Mouse (Mus musculus) hindbrain, embryonic 11.5 days (tissue): ENCODE data around the gene Lrrc31. TPM values are rescaled to one million over a fixed set of nuclear protein-coding genes. Genes with fewer than 3 reads are reported as not detected.

Experiments
- ATAC-seq: fragments of 200-750 bp; cut with Nextera tagmentation; 2 replicates; pipeline ENCODE4 v1.8.0; 2017; ENCODE audit warnings: mild to moderate bottlenecking, moderate TSS enrichment, moderate library complexity; ENCODE audit not compliant: low FRiP score
- DNase-seq: peaks from one replicate; pipeline ENCODE4 v3.0.0-alpha.2; 2015; ENCODE audit warnings: low spot score
- H3K27ac ChIP-seq: fragments of 300-500 bp; sonication (generic); 2 replicates; pipeline ENCODE4 v1.5.1; 2014; ENCODE audit warnings: mild to moderate bottlenecking, low read depth, low read length
- H3K27me3 ChIP-seq: fragments of 300-500 bp; sonication (generic); 2 replicates; pipeline ENCODE4 v1.6.1; 2014; ENCODE audit warnings: mild to moderate bottlenecking, low read length, moderate library complexity, mixed read lengths; ENCODE audit not compliant: control insufficient read depth, insufficient read depth
- H3K36me3 ChIP-seq: fragments of 300-500 bp; sonication (generic); 2 replicates; pipeline ENCODE4 v1.6.1; 2014; ENCODE audit warnings: mild to moderate bottlenecking, low read length, moderate library complexity, mixed read lengths; ENCODE audit not compliant: control insufficient read depth, insufficient read depth
- H3K4me1 ChIP-seq: fragments of 300-500 bp; sonication (generic); replicated peaks from 2 replicates; pipeline ENCODE4 v1.6.1; 2014; ENCODE audit warnings: low read length, mixed read lengths; ENCODE audit not compliant: control insufficient read depth, insufficient read depth
- H3K4me2 ChIP-seq: fragments of 300-500 bp; sonication (generic); replicated peaks from 2 replicates; pipeline ENCODE4 v1.6.1; 2014; ENCODE audit warnings: mild to moderate bottlenecking, low read depth, low read length
- H3K4me3 ChIP-seq: fragments of 300-500 bp; sonication (generic); 2 replicates; pipeline ENCODE4 v1.5.1; 2014; ENCODE audit warnings: low read depth, low read length
- H3K9ac ChIP-seq: fragments of 300-500 bp; sonication (generic); 2 replicates; pipeline ENCODE4 v1.6.1; 2014; ENCODE audit warnings: low read depth, low read length
- H3K9me3 ChIP-seq: fragments of 300-500 bp; sonication (generic); 2 replicates; pipeline ENCODE4 v1.6.1; 2016; ENCODE audit warnings: low read length; ENCODE audit not compliant: control insufficient read depth
- WGBS: fragments of 180-500 bp; shearing (Covaris S2); extraction: QIAGEN DNeasy Blood & Tissue Kit; methylation state at CpG from one replicate; pipeline ENCODE4 v1.1.7; 2014; 5-methylcytosine and 5-hydroxymethylcytosine counted together
- polyA plus RNA-seq: library from polyadenylated mRNA; unstranded; fragments of >200 nt; fragmentation: Nextera tagmentation; extraction: Ambion mirVana; gene quantifications from 2 replicates; pipeline ENCODE4 v1.2.1, GENCODE M21; 2014

Gene Lrrc31
- polyA plus RNA-seq, 1 experiment from 2014 or later: not detected

DNA sequence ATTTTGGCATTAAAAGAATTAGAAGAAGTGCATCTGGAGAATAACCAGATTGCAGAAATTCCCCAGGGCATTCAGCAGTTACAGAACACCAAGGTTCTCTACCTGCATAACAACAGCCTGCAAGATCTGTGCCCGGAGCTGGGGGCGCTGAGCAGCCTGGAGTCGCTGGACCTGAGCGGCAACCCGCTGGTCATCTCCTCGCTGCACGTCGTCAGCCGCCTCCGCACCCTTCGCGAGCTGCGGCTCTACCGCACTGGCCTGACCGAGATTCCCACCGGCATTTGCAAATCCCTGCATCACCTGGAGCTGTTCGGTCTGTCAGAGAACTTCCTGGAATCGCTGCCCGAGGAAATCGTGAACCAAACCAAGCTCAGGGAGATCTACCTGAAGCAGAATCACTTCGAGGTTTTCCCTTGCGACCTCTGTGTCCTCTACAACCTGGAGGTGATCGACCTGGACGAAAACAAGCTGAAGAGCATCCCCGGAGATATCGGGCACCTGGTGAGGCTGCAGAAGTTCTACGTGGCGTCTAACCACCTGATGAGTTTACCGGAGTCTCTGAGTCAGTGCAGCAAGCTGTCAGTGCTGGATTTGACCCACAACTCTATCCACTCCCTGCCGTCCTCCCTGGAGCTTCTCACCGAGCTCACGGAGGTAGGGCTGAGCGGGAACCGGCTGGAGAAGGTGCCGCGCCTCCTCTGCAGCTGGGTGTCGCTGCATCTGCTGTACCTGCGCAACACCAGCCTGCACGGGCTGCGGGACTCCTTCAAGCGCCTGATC, 49.4 kb downstream of the Lrrc31 start:
- Histone ChIP-seq H3K27me3 (peaks cover 15% of the 10 kb centered on the region), H3K4me1 (0 out of 2 replicates have a peak, but pooled peaks cover 8% of the 10 kb centered on the region), H3K36me3 (no peaks in the 10 kb centered on the region), H3K9me3 (no peaks in the 10 kb centered on the region), H3K4me2 (peak overlapping the region; percentile 71), H3K9ac (0 out of 2 replicates have a peak overlapping the region, but pooled peaks have one; percentile 25), H3K27ac (no peak overlapping the region), H3K4me3 (peak overlapping the region; percentile 34)
- WGBS: under 1% methylated on average over 41 of the region's 41 CpGs
- DNase-seq: peak; percentile 40
- ATAC-seq: peak; percentile 48; the same call in 1 of the 2 replicates

DNA sequence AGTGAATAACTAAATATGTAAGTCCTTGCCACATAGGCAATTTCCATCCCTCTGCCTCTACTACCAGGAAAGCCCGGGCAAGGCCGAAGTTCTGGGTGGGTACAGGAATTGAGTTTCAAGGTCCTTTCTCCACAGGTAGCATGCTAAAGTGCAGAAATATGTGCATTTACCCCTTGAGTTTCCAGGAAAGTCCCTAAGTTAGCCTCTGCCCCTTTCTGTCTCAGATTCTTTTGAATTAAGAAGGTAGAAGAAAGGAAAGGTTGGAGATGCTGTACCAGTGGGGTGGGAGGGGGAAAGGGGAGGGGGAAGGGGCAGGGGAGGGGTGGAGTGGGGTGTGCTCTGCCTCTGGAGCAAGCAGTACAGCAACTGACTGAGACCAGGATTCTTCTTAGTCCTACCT, 51.2 kb downstream of the Lrrc31 start:
- H3K9me3 ChIP-seq: no peaks in the 10 kb centered on the region
- 84% methylated on average over 2 of the region's 2 CpGs for WGBS
- no peak overlapping the region for H3K9ac ChIP-seq
- no peak overlapping the region for H3K4me2 ChIP-seq
- no peak for DNase-seq
- ATAC-seq: no peak
- H3K36me3 ChIP-seq: no peaks in the 10 kb centered on the region
- no peak overlapping the region for H3K27ac ChIP-seq
- 0 out of 2 replicates have a peak, but pooled peaks cover 8% of the 10 kb centered on the region for H3K4me1 ChIP-seq
- no peak overlapping the region for H3K4me3 ChIP-seq
- peaks cover 15% of the 10 kb centered on the region for H3K27me3 ChIP-seq

DNA sequence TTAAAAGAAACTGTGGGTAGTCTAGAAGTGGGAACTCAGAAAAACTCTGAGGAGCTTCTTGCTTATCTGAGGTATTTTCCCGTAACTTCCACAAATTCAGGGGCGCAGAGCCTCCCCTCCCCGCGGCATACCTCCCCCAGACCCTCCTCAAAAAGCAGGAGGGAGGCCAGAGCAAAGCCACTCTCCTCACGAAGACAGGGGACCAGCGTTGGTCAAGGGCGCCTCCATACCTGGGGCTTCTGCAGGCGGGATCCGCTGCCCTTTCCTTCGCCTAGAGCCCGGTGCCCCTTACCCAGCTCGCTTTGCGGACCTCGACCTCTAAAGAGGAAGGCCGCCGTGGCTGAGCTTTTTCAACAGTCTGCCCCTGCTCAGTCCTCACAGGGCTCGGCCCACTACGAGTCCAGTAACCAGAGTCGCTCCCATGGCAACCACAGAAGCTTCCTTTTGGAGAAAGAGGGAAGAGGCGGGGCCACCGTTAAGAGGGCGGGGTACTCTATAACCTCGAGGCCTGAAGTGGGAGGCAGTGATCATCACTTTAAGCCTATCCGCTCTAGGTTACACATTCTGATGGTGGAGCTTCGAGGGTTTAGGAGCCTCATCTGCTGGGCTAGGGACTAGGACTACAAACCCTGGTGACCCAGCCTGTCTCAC, 52.1 kb downstream of the Lrrc31 start, which contains the start of gene Lrrc34:
Gene Lrrc34, minus strand, starts transcription at position 430 of the 651 bp plus-strand sequence.
- peaks cover 15% of the 10 kb centered on the region for H3K27me3 ChIP-seq
- no peak within 1 kb of the TSS for H3K27ac ChIP-seq
- peak within 1 kb of the TSS; percentile 63 for H3K4me2 ChIP-seq
- no peaks in the 10 kb centered on the region for H3K36me3 ChIP-seq
- ATAC-seq (peak; percentile 87), DNase-seq (peak; percentile 81)
- 0 out of 2 replicates have a peak, but pooled peaks cover 8% of the 10 kb centered on the region for H3K4me1 ChIP-seq
- H3K9me3 ChIP-seq: no peaks in the 10 kb centered on the region
- H3K4me3 ChIP-seq: peak within 1 kb of the TSS; percentile 29
- peak within 1 kb of the TSS; percentile 42; the same call in 1 of the 2 replicates for H3K9ac ChIP-seq
- under 1% methylated on average over 25 of the region's 25 CpGs for WGBS

DNA sequence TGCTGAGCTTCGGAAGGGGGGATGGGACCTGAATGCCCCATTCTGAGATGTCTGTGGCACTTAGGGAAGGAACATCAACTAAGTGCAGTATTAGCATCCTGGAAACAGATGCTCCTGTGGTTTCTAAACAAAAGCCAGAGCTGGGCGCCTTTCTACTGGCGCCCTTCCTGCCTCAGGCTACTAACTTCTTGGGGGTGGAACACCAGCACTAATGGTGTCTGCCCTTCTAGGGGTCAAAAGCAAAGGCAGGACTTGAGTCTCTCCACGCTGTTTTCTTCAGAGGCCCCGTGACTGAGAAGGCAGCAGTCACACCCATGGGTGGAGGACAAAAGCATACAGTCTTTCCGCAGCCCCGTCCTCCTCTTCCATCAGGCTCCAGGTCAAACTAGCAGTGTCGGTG, 52.9 kb downstream of the Lrrc31 start:
- no peak overlapping the region for H3K27ac ChIP-seq
- H3K4me1 ChIP-seq: 0 out of 2 replicates have a peak, but pooled peaks cover 8% of the 10 kb centered on the region
- peaks cover 15% of the 10 kb centered on the region for H3K27me3 ChIP-seq
- DNase-seq (no peak), ATAC-seq (no peak)
- no peak overlapping the region for H3K4me3 ChIP-seq
- H3K4me2 ChIP-seq: no peak overlapping the region
- no peak overlapping the region for H3K9ac ChIP-seq
- 53% methylated on average over 8 of the region's 8 CpGs for WGBS
- H3K36me3 ChIP-seq: no peaks in the 10 kb centered on the region
- no peaks in the 10 kb centered on the region for H3K9me3 ChIP-seq

DNA sequence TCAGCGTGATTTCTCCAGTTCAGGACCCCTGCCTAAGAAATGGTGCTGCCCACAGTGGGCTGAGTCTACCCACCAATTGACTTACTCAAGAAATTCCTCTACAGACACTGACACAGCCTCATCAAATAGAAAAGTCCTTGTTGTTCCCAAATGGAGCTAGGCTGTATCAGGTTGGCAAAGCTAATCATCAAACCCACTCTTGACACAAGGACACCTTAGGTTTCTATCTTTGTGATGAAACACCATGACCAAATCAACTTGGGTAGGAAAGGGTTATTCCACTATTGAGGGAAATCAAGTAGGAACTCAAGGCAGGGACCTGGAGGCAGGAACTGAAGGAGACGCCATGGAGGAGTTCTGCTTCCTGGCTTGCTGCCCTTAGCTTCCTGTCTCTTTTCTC, 55.4 kb downstream of the Lrrc31 start, which contains the start of gene Lrriq4:
Gene Lrriq4, plus strand, starts transcription at position 301 of the 400 bp plus-strand sequence.
- Histone ChIP-seq H3K4me2 (no peak within 1 kb of the TSS), H3K27ac (no peak within 1 kb of the TSS), H3K36me3 (no peaks in the 10 kb centered on the region), H3K9me3 (no peaks in the 10 kb centered on the region), H3K4me3 (no peak within 1 kb of the TSS), H3K4me1 (0 out of 2 replicates have a peak, but pooled peaks cover 6% of the 10 kb centered on the region), H3K9ac (no peak within 1 kb of the TSS), H3K27me3 (no peaks in the 10 kb centered on the region)
- ATAC-seq: no peak
- DNase-seq: no peak
- WGBS: 82% methylated on average over 2 of the region's 2 CpGs

DNA sequence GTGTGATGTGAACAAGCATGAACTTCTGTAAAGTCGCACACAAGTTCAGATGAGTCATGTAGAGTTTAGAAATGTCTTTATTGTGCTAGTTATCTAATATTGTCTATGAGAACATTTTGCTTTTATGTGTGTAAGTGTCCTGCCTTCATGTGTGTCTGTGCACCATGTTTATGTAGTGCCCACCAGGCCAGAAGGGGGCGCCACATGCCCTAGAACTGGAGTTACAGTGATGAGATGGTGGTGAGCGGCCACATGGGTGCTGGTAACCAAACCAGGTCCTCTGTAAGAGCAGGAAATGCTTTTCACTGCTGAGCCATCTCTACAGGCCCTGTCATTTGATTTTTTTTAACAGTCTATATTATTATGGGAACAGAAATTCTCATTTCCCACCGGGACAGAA, 64.0 kb downstream of the Lrrc31 start:
- 87% methylated on average over 4 of the region's 4 CpGs for WGBS
- H3K9me3 ChIP-seq: no peaks in the 10 kb centered on the region
- no peaks in the 10 kb centered on the region for H3K4me1 ChIP-seq
- no peaks in the 10 kb centered on the region for H3K27me3 ChIP-seq
- H3K4me2 ChIP-seq: no peak overlapping the region
- no peaks in the 10 kb centered on the region for H3K36me3 ChIP-seq
- ATAC-seq: no peak
- H3K27ac ChIP-seq: no peak overlapping the region
- no peak overlapping the region for H3K9ac ChIP-seq
- no peak overlapping the region for H3K4me3 ChIP-seq
- no peak for DNase-seq

DNA sequence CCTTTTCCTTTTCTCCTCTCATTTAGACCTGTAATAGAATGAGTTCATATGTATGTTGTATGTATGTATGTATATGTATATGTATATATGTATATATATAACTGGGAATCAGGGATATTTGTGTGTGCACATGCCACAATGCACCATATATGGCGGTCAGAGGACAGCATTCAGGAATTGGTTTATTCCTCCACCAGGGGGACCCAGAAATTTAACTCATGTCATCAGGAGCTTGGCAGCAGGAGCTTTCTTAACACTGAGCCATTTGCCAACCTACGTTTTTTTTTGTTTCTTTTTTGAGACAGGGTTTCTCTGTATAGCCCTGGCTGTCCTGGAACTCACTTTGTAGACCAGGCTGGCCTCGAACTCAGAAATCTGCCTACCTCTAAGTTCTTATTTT, 66.0 kb downstream of the Lrrc31 start:
- ATAC-seq (no peak), DNase-seq (no peak)
- H3K27me3 ChIP-seq: no peaks in the 10 kb centered on the region
- 65% methylated on average over 3 of the region's 3 CpGs for WGBS
- H3K4me3 ChIP-seq: no peak overlapping the region
- H3K9me3 ChIP-seq: no peaks in the 10 kb centered on the region
- H3K9ac ChIP-seq: no peak overlapping the region
- H3K27ac ChIP-seq: no peak overlapping the region
- H3K4me1 ChIP-seq: no peaks in the 10 kb centered on the region
- no peaks in the 10 kb centered on the region for H3K36me3 ChIP-seq
- no peak overlapping the region for H3K4me2 ChIP-seq
